Mouse (Mus musculus): ENCODE results near the gene Olfr640. TPM values are rescaled to one million over a fixed set of nuclear protein-coding genes. Genes with fewer than 3 reads are reported as not detected.

The Olfr640 gene
- polyA plus RNA-seq (2012; ENCODE audit: insufficient read depth, insufficient read length, low replicate concordance, missing spikeins), result not detected in 2 replicates

DNA sequence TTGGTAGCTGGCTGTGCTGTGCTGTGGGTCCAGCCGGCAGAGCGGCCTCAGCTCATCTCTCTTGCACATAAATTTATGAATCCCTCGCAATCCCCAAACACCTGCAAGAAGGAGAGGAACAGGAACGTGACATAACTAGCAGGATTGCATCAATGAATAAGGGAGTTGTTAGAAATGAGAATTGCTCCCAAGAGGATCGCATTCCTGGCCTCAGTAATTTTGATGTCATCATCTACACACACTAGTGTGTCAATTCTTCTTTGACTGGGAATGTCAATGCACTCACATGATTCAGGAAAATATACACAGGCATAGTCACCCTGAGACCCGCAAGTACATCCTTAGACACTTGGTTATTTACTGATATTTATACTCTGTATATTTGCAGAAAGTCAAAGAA is at the start of gene Olfr640:
Gene Olfr640, minus strand, starts transcription at position 101 of the 400 bp plus-strand sequence.
- Histone ChIP-seq H3K4me3 (ENCODE audit: insufficient read depth, low read depth, low read length) (no peak within 1 kb of the TSS), H3K4me1 (ENCODE audit: control insufficient read depth, insufficient read depth, low read length) (no peaks in the 10 kb centered on the region), H3K27ac (ENCODE audit: insufficient read depth, low read depth, low read length) (no peak within 1 kb of the TSS)
- 83% methylated on average over 6 of the region's 6 CpGs for WGBS
- TF ChIP-seq CTCF (IDR thresholded peaks at IDR 0.05; ENCODE audit: insufficient read depth, low read depth, low read length), result no peak
- TF ChIP-seq POLR2A (IDR thresholded peaks at IDR 0.05; ENCODE audit: insufficient read depth, low read depth, low read length), result no peak

DNA sequence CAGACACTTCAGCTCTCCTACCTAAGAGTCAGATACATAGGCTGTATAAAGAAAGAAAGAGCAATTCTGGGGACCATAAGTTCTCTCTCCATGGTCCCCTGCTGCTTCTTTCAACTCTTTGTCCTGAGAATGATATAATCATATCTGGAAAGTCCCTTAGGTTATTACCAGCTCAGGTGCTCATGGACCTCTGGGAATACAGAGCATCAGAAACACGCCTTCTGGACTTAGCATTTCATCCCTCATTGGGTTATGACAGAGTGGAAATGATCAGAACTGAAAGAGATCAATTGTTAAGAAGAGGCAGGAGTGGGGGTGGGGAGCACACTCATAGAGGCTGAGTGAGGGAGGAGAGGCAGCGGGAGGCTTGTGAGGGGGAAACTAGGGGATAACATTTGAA is 46.4 kb upstream of the Olfr640 start, which contains the start of gene Olfr644:
Gene Olfr644, minus strand, starts transcription at position 101 of the 400 bp plus-strand sequence.
- no peak within 1 kb of the TSS for H3K27ac ChIP-seq (ENCODE audit: insufficient read depth, low read depth, low read length)
- no peak for TF ChIP-seq CTCF (IDR thresholded peaks at IDR 0.05; ENCODE audit: insufficient read depth, low read depth, low read length)
- TF ChIP-seq POLR2A (IDR thresholded peaks at IDR 0.05; ENCODE audit: insufficient read depth, low read depth, low read length), result no peak
- no peak within 1 kb of the TSS for H3K4me3 ChIP-seq (ENCODE audit: insufficient read depth, low read depth, low read length)
- no peaks in the 10 kb centered on the region for H3K4me1 ChIP-seq (ENCODE audit: control insufficient read depth, insufficient read depth, low read length)
- 66% methylated on average over 2 of the region's 2 CpGs for WGBS

DNA sequence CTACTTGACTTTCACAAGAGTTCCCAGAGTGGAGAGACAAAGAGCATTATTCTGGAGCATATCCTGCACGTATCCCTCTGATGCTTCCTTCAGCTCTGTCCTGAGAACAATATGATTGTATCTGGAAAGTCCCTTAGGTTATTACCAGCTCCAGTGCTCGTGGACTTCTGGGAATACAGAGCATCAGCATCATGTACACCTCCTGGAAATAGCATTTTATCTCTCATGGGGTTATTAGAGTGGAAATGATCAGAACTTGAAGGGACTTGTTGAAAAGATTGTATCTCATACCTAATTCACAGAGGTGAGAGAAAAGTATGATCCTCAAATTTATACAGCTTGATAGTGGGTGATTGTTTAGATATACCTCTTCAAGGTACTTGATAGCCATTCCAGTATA is 36.0 kb upstream of the Olfr640 start, which contains the start of gene 4930516K23Rik:
Gene 4930516K23Rik, minus strand, starts transcription at position 101 of the 400 bp plus-strand sequence.
- 51% methylated on average over 2 of the region's 2 CpGs for WGBS
- no peak for TF ChIP-seq POLR2A (IDR thresholded peaks at IDR 0.05; ENCODE audit: insufficient read depth, low read depth, low read length)
- Histone ChIP-seq H3K4me1 (ENCODE audit: control insufficient read depth, insufficient read depth, low read length) (no peaks in the 10 kb centered on the region), H3K27ac (ENCODE audit: insufficient read depth, low read depth, low read length) (no peak within 1 kb of the TSS), H3K4me3 (ENCODE audit: insufficient read depth, low read depth, low read length) (no peak within 1 kb of the TSS)

DNA sequence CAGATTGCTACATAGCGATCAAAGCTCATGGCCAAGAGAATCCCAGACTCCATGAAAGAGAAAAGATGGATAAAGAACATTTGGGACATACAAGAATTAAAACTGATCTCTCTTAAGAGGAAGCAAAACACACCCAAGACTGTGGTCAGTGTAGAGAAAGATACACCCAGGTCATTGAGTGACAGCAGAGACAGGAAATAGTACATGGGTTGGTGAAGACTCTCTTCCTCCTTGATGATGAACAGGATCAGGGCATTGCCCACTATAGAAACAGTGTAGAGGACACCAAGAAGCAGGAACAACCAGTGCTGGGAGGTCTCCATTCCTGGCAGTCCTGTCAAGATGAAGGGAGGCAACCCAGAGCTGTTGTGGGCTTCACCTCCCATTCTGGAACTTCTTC is 33.8 kb upstream of the Olfr640 start:
- Histone ChIP-seq H3K4me1 (ENCODE audit: control insufficient read depth, insufficient read depth, low read length) (no peaks in the 10 kb centered on the region), H3K4me3 (ENCODE audit: insufficient read depth, low read depth, low read length) (no peak overlapping the region), H3K27ac (ENCODE audit: insufficient read depth, low read depth, low read length) (no peak overlapping the region)
- TF ChIP-seq CTCF (IDR thresholded peaks at IDR 0.05; ENCODE audit: insufficient read depth, low read depth, low read length) (no peak), POLR2A (IDR thresholded peaks at IDR 0.05; ENCODE audit: insufficient read depth, low read depth, low read length) (no peak)
- 91% methylated on average over 1 of the region's 1 CpGs for WGBS

DNA sequence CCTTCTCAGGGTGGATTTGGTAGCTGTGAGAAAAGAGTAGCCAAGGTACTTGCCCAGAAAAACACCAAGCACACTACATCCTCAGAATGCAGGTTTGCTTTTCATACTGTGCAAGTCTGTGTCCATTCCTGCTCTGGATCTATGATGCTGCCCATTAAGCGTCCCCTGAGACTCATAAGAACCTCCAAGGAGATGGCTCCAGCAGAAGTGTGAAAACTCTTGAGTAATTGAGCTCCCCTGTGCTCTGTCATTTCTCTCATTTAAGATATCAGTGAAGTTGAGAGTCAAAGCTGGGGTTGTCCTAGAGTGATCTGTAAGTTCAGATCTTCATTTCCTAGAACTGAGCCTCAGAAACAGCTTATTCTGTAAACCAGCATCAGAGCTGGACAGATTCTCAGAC is 27.2 kb upstream of the Olfr640 start, which contains the start of gene Olfr642:
Gene Olfr642, minus strand, starts transcription at position 101 of the 400 bp plus-strand sequence.
- no peak within 1 kb of the TSS for H3K27ac ChIP-seq (ENCODE audit: insufficient read depth, low read depth, low read length)
- WGBS, result 76% methylated on average over 1 of the region's 1 CpGs

DNA sequence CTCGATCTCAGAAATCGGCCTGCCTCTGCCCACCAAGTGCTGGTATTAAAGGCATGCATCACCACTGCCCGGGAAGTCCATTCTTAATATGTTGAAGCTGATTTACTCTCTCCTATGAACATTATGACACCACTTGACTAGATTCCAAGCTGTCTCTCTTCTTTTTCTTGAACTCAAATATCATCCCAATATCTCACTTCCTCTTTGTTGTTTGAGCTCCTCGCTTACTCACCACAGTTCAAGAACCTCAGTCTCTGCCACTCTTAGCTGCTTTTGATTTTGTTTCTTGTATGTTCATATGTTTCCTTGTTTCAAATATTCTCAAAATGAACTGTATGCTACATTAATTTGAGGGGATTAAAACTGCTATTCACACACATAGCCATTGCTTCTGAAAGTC is 25.4 kb upstream of the Olfr640 start:
- TF ChIP-seq POLR2A (IDR thresholded peaks at IDR 0.05; ENCODE audit: insufficient read depth, low read depth, low read length), result no peak
- TF ChIP-seq CTCF (IDR thresholded peaks at IDR 0.05; ENCODE audit: insufficient read depth, low read depth, low read length), result no peak
- 89% methylated on average over 4 of the region's 4 CpGs for WGBS

More for the DNA sequence above, 27.2 kb upstream of the Olfr640 start, which contains the start of gene Olfr642:
- H3K4me1 ChIP-seq (ENCODE audit: control insufficient read depth, insufficient read depth, low read length), result no peaks in the 10 kb centered on the region
- TF ChIP-seq CTCF (IDR thresholded peaks at IDR 0.05; ENCODE audit: insufficient read depth, low read depth, low read length) (no peak), POLR2A (IDR thresholded peaks at IDR 0.05; ENCODE audit: insufficient read depth, low read depth, low read length) (no peak)
- no peak within 1 kb of the TSS for H3K4me3 ChIP-seq (ENCODE audit: insufficient read depth, low read depth, low read length)

DNA sequence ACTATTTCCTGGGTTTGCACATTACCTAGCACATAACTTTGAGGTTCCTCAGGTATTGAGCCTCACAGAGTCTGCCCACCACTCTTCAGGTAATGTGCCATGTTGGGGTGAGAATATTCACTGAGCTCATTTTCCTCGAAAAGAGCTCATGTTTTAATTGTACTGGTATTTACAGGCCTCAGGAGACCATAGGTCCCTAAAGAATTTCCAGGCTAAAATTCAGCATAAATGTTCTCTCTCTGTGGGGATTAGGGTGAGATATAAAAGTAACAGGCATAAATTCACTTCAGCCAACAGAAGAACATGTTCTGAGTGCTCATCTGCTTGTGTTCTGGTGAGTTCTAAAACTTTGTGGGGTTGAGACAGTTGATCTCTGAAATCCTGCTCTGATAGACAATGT is 9.8 kb upstream of the Olfr640 start, which contains the start of gene Olfr641:
Gene Olfr641, plus strand, starts transcription at position 301 of the 400 bp plus-strand sequence.
- Histone ChIP-seq H3K4me1 (ENCODE audit: control insufficient read depth, insufficient read depth, low read length) (no peaks in the 10 kb centered on the region), H3K4me3 (ENCODE audit: insufficient read depth, low read depth, low read length) (no peak within 1 kb of the TSS), H3K27ac (ENCODE audit: insufficient read depth, low read depth, low read length) (no peak within 1 kb of the TSS)
- TF ChIP-seq CTCF (IDR thresholded peaks at IDR 0.05; ENCODE audit: insufficient read depth, low read depth, low read length), result no peak
- TF ChIP-seq POLR2A (IDR thresholded peaks at IDR 0.05; ENCODE audit: insufficient read depth, low read depth, low read length), result no peak
- 66% methylated on average over 1 of the region's 1 CpGs for WGBS

More for the DNA sequence above, 25.4 kb upstream of the Olfr640 start:
- no peaks in the 10 kb centered on the region for H3K4me1 ChIP-seq (ENCODE audit: control insufficient read depth, insufficient read depth, low read length)
- no peak overlapping the region for H3K4me3 ChIP-seq (ENCODE audit: insufficient read depth, low read depth, low read length)
- no peak overlapping the region for H3K27ac ChIP-seq (ENCODE audit: insufficient read depth, low read depth, low read length)

DNA sequence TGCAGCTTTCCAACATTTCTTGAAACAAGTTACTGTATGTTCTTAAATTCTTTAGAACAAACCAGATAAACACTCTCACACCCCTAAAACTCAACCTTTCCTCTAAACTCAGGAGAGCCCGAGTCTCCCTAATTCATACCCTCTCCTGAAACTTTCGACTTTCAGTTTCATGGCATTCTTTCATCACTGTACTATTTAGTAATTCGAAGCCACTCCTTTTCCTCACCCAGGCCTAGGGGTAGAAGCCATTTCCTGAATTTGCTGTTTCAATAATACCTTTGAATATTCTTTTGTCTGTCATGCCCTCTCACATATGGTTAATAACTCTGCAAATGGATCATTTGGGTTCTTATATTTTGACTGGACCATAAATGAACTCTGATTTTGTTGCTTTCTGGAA is 1.6 kb upstream of the Olfr640 start:
- no peaks in the 10 kb centered on the region for H3K4me1 ChIP-seq (ENCODE audit: control insufficient read depth, insufficient read depth, low read length)
- H3K27ac ChIP-seq (ENCODE audit: insufficient read depth, low read depth, low read length), result no peak overlapping the region
- TF ChIP-seq POLR2A (IDR thresholded peaks at IDR 0.05; ENCODE audit: insufficient read depth, low read depth, low read length) (no peak), CTCF (IDR thresholded peaks at IDR 0.05; ENCODE audit: insufficient read depth, low read depth, low read length) (no peak)
- no peak overlapping the region for H3K4me3 ChIP-seq (ENCODE audit: insufficient read depth, low read depth, low read length)
- WGBS, result 80% methylated on average over 3 of the region's 3 CpGs

DNA sequence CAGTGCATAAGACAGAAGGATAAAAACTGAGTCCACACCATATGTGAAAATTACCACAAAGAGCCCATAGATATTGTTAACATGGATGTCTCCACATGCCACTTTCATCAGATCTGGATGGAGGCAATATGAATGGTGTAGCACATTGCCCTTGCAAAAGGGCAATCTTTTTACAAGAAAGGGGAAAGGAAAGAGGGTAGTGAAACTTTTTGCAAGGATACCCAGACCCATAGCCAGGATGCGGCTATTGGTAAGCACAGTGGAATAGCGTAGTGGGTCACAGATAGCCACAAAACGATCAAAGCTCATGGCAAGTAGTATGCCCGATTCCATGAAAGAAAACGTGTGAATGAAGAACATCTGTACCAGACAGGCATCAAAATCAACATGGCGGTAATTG is 3.7 kb downstream of the Olfr640 start:
- H3K27ac ChIP-seq (ENCODE audit: insufficient read depth, low read depth, low read length), result no peak overlapping the region
- WGBS, result 94% methylated on average over 6 of the region's 6 CpGs
- no peak overlapping the region for H3K4me3 ChIP-seq (ENCODE audit: insufficient read depth, low read depth, low read length)
- TF ChIP-seq POLR2A (IDR thresholded peaks at IDR 0.05; ENCODE audit: insufficient read depth, low read depth, low read length) (no peak), CTCF (IDR thresholded peaks at IDR 0.05; ENCODE audit: insufficient read depth, low read depth, low read length) (no peak)
- H3K4me1 ChIP-seq (ENCODE audit: control insufficient read depth, insufficient read depth, low read length), result no peaks in the 10 kb centered on the region

All from olfactory bulb, adult 2 months (tissue).